Mouse (Mus musculus): ENCODE measurements at regions not wholly inside any gene's neighbourhood (a gene's known extent, or its start where the extent isn't known, plus 50 kb on each side); places are given as distances from the start of the nearest gene placed in this dataset.

DNA sequence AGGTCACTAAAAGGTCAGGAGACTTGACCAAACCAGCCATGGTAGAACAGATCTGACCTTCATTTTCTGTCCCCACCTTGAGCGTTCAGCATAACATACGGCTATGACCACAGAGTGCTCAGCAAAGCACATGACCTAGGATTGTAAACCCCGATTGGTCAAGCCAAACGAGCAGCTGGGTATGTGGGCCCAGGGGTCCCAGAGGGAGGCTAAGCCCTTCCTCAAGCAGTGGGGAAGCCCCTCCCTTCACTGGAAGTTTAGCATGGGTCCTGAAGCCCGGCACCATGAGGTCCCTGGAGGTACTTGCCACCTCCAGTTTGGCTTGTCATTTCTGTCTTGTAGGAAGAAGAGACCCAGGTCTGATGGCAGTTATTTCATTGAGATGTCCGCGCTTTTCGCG lies 149.8 kb downstream of the Cct6b start:
- TF ChIP-seq POLR2A (IDR thresholded peaks at IDR 0.05; ENCODE audit: low read depth, low read length), result no peak
- TF ChIP-seq CTCF (IDR thresholded peaks at IDR 0.05; ENCODE audit: borderline replicate concordance, insufficient read depth, low read length), result no peak
